Mouse (Mus musculus) limb, embryonic 11.5 days (tissue): Measurements from ENCODE around the gene Satb2. TPM values are rescaled to one million over a fixed set of nuclear protein-coding genes. Genes with fewer than 3 reads are reported as not detected.
A peak's percentile ranks its signal among the peaks of the same experiment; 100 is the strongest.

Experiments
- ATAC-seq: fragments of 200-750 bp; cut with Nextera tagmentation; 2 replicates; pipeline ENCODE4 v1.8.0; 2017; ENCODE audit warnings: low read depth; ENCODE audit not compliant: insufficient number of reproducible peaks, low FRiP score, low TSS enrichment
- DNase-seq: peaks from one replicate; pipeline ENCODE4 v3.0.0-alpha.2; 2015; ENCODE audit warnings: low spot score
- H3K27ac ChIP-seq: fragments of 300-500 bp; sonication (generic); replicated peaks from 2 replicates; pipeline ENCODE4 v1.5.1; 2014; ENCODE audit warnings: low read depth, mild to moderate bottlenecking, low read length
- H3K27me3 ChIP-seq: fragments of 300-500 bp; sonication (generic); 2 replicates; pipeline ENCODE4 v1.6.1; 2014; ENCODE audit warnings: mild to moderate bottlenecking, low read length, mixed read lengths; ENCODE audit not compliant: control insufficient read depth, insufficient read depth
- H3K36me3 ChIP-seq: fragments of 300-500 bp; sonication (generic); 2 replicates; pipeline ENCODE4 v1.6.1; 2014; ENCODE audit warnings: mild to moderate bottlenecking, low read length, moderate library complexity, mixed read lengths; ENCODE audit not compliant: control insufficient read depth, insufficient read depth
- H3K4me1 ChIP-seq: fragments of 300-500 bp; sonication (generic); 2 replicates; pipeline ENCODE4 v1.6.1; 2014; ENCODE audit warnings: low read length, mixed read lengths; ENCODE audit not compliant: control insufficient read depth, insufficient read depth
- H3K4me2 ChIP-seq: fragments of 300-500 bp; sonication (generic); 2 replicates; pipeline ENCODE4 v1.6.1; 2014; ENCODE audit warnings: low read depth, mild to moderate bottlenecking, moderate library complexity; ENCODE audit not compliant: severe bottlenecking
- H3K4me3 ChIP-seq: fragments of 300-500 bp; sonication (generic); 2 replicates; pipeline ENCODE4 v1.5.1; 2014; ENCODE audit warnings: low read depth, low read length
- H3K9ac ChIP-seq: fragments of 300-500 bp; sonication (generic); 2 replicates; pipeline ENCODE4 v1.6.1; 2014; ENCODE audit warnings: mild to moderate bottlenecking, low read length
- H3K9me3 ChIP-seq: fragments of 300-500 bp; sonication (generic); 2 replicates; pipeline ENCODE4 v1.6.1; 2016; ENCODE audit warnings: low read length; ENCODE audit not compliant: control insufficient read depth
- WGBS: fragments of 180-500 bp; shearing (Covaris S2); extraction: QIAGEN DNeasy Blood & Tissue Kit; methylation state at CpG from one replicate; pipeline ENCODE4 v1.1.7; 2014; 5-methylcytosine and 5-hydroxymethylcytosine counted together
- polyA plus RNA-seq: library from polyadenylated mRNA; unstranded; fragments of >200 nt; fragmentation: Nextera tagmentation; extraction: Ambion mirVana; gene quantifications from 2 replicates; pipeline ENCODE4 v1.2.1, GENCODE M21; 2014

Satb2 gene
- polyA plus RNA-seq, 1 experiment from 2014 or later, result 1.5 TPM

- peak overlapping the region; percentile 68 for H3K4me3 ChIP-seq
- H3K4me1 ChIP-seq, result peaks cover 13% of the 10 kb centered on the region
- H3K36me3 ChIP-seq, result no peaks in the 10 kb centered on the region
- ATAC-seq (no peak), DNase-seq (peak; percentile 58)
- H3K9ac ChIP-seq, result no peak overlapping the region; the same call in 1 of the 2 replicates
- no peaks in the 10 kb centered on the region for H3K9me3 ChIP-seq
- peaks cover 41% of the 10 kb centered on the region for H3K27me3 ChIP-seq
- under 1% methylated on average over 29 of the region's 29 CpGs for WGBS
- H3K4me2 ChIP-seq, result peak overlapping the region; percentile 93
- no peak overlapping the region for H3K27ac ChIP-seq
Measured at GRCm38 (mm10) chr1:56971441-56971861, 7.0 kb downstream of the Satb2 start.

GRCm38 (mm10) chr1:56970740-56971141 lies 7.7 kb downstream of the Satb2 start:
- under 1% methylated on average over 27 of the region's 27 CpGs for WGBS
- ATAC-seq (no peak), DNase-seq (peak; percentile 59)
- no peak overlapping the region for H3K9ac ChIP-seq
- peaks cover 15% of the 10 kb centered on the region for H3K4me1 ChIP-seq
- peak overlapping the region; percentile 93 for H3K4me2 ChIP-seq
- H3K9me3 ChIP-seq, result no peaks in the 10 kb centered on the region
- H3K27me3 ChIP-seq, result peaks cover 34% of the 10 kb centered on the region
- peak overlapping the region; percentile 68 for H3K4me3 ChIP-seq
- H3K27ac ChIP-seq, result no peak overlapping the region
- no peaks in the 10 kb centered on the region for H3K36me3 ChIP-seq

GRCm38 (mm10) chr1:56969364-56970360 lies 8.8 kb downstream of the Satb2 start:
- H3K36me3 ChIP-seq, result no peaks in the 10 kb centered on the region
- H3K9me3 ChIP-seq, result no peaks in the 10 kb centered on the region
- WGBS, result under 1% methylated on average over 47 of the region's 47 CpGs
- DNase-seq, result peak; percentile 55
- H3K4me2 ChIP-seq, result peak overlapping the region; percentile 93
- no peak overlapping the region for H3K27ac ChIP-seq
- ATAC-seq, result no peak
- H3K27me3 ChIP-seq, result peaks cover 31% of the 10 kb centered on the region
- peak overlapping the region; percentile 17; the same call in 1 of the 2 replicates for H3K9ac ChIP-seq
- peak overlapping the region; percentile 35 for H3K4me3 ChIP-seq
- peaks cover 17% of the 10 kb centered on the region for H3K4me1 ChIP-seq

- DNase-seq, result peak; percentile 54
- no peaks in the 10 kb centered on the region for H3K36me3 ChIP-seq
- no peak overlapping the region for H3K27ac ChIP-seq
- no peak for ATAC-seq
- no peak overlapping the region for H3K9ac ChIP-seq
- H3K9me3 ChIP-seq, result no peaks in the 10 kb centered on the region
- 13% methylated on average over 3 of the region's 3 CpGs for WGBS
- H3K4me2 ChIP-seq, result no peak overlapping the region
- no peak overlapping the region for H3K4me3 ChIP-seq
- peaks cover 32% of the 10 kb centered on the region for H3K27me3 ChIP-seq
- H3K4me1 ChIP-seq, result peaks cover 15% of the 10 kb centered on the region
Measured at GRCm38 (mm10) chr1:56965879-56966579, 12.4 kb downstream of the Satb2 start.

- ATAC-seq (no peak), DNase-seq (no peak)
- no peaks in the 10 kb centered on the region for H3K9me3 ChIP-seq
- no peak overlapping the region for H3K4me2 ChIP-seq
- H3K4me3 ChIP-seq, result no peak overlapping the region
- H3K9ac ChIP-seq, result no peak overlapping the region
- no peaks in the 10 kb centered on the region for H3K36me3 ChIP-seq
- no peak overlapping the region for H3K27ac ChIP-seq
- H3K4me1 ChIP-seq, result peaks cover 10% of the 10 kb centered on the region
- peaks cover 18% of the 10 kb centered on the region for H3K27me3 ChIP-seq
- 71% methylated on average over 7 of the region's 7 CpGs for WGBS
Measured at GRCm38 (mm10) chr1:56964493-56964892, 14.0 kb downstream of the Satb2 start.

GRCm38 (mm10) chr1:56963291-56963690 lies 15.2 kb downstream of the Satb2 start:
- Histone ChIP-seq H3K36me3 (no peaks in the 10 kb centered on the region), H3K9ac (no peak overlapping the region)
- 77% methylated on average over 4 of the region's 4 CpGs for WGBS

GRCm38 (mm10) chr1:56958996-56959395 lies 19.5 kb downstream of the Satb2 start:
- ATAC-seq (no peak), DNase-seq (no peak)
- Histone ChIP-seq H3K9me3 (no peaks in the 10 kb centered on the region), H3K4me3 (no peak overlapping the region), H3K9ac (no peak overlapping the region), H3K4me1 (peaks cover 4% of the 10 kb centered on the region; the same call in 1 of the 2 replicates), H3K36me3 (no peaks in the 10 kb centered on the region), H3K27ac (no peak overlapping the region), H3K27me3 (0 out of 2 replicates have a peak, but pooled peaks cover 2% of the 10 kb centered on the region), H3K4me2 (no peak overlapping the region)
- 85% methylated on average over 5 of the region's 5 CpGs for WGBS

More at GRCm38 (mm10) chr1:56963291-56963690, 15.2 kb downstream of the Satb2 start:
- Histone ChIP-seq H3K4me3 (no peak overlapping the region), H3K4me2 (no peak overlapping the region), H3K4me1 (0 out of 2 replicates have a peak, but pooled peaks cover 6% of the 10 kb centered on the region), H3K27ac (no peak overlapping the region), H3K9me3 (no peaks in the 10 kb centered on the region), H3K27me3 (peaks cover 8% of the 10 kb centered on the region)
- no peak for DNase-seq
- ATAC-seq, result no peak

- Histone ChIP-seq H3K27ac (no peak overlapping the region), H3K9ac (no peak overlapping the region), H3K4me2 (no peak overlapping the region), H3K4me3 (no peak overlapping the region), H3K4me1 (peaks cover 4% of the 10 kb centered on the region; the same call in 1 of the 2 replicates), H3K36me3 (no peaks in the 10 kb centered on the region), H3K9me3 (no peaks in the 10 kb centered on the region), H3K27me3 (0 out of 2 replicates have a peak, but pooled peaks cover 2% of the 10 kb centered on the region)
- 91% methylated on average over 7 of the region's 7 CpGs for WGBS
- ATAC-seq, result no peak
- no peak for DNase-seq
Measured at GRCm38 (mm10) chr1:56957942-56958341, 20.5 kb downstream of the Satb2 start.
